Mouse (Mus musculus) forebrain, embryonic 11.5 days (tissue): Measurements from ENCODE around the gene Calcr. TPM values are rescaled to one million over a fixed set of nuclear protein-coding genes. Genes with fewer than 3 reads are reported as not detected.
A peak's percentile ranks its signal among the peaks of the same experiment; 100 is the strongest.
"Not testable (repeated sequence)": the region's sequence is repeated elsewhere in the genome, so short reads cannot be mapped to it uniquely, and the experiment has no call there.

Source experiments
- ATAC-seq: fragments of 200-750 bp; cut with Nextera tagmentation; replicated peaks from 2 replicates; pipeline ENCODE4 v1.8.0; 2017; ENCODE audit warnings: moderate TSS enrichment; ENCODE audit not compliant: low FRiP score
- DNase-seq: peaks from one replicate; pipeline ENCODE4 v3.0.0-alpha.2; 2017; ENCODE audit warnings: low spot score
- H3K27ac ChIP-seq: fragments of 300-500 bp; sonication (generic); 2 replicates; pipeline ENCODE4 v1.5.1; 2014; ENCODE audit warnings: low read depth, low read length
- H3K27me3 ChIP-seq: fragments of 300-500 bp; sonication (generic); 2 replicates; pipeline ENCODE4 v1.6.1; 2014; ENCODE audit warnings: mild to moderate bottlenecking, low read length, mixed read lengths; ENCODE audit not compliant: control insufficient read depth, insufficient read depth
- H3K36me3 ChIP-seq: fragments of 300-500 bp; sonication (generic); 2 replicates; pipeline ENCODE4 v1.6.1; 2014; ENCODE audit warnings: mild to moderate bottlenecking, low read length, moderate library complexity, mixed read lengths; ENCODE audit not compliant: control insufficient read depth, insufficient read depth
- H3K4me1 ChIP-seq: fragments of 300-500 bp; sonication (generic); replicated peaks from 2 replicates; pipeline ENCODE4 v1.6.1; 2014; ENCODE audit warnings: low read length, mixed read lengths; ENCODE audit not compliant: control insufficient read depth, insufficient read depth
- H3K4me2 ChIP-seq: fragments of 300-500 bp; sonication (generic); 2 replicates; pipeline ENCODE4 v1.6.1; 2014; ENCODE audit warnings: low read depth, mild to moderate bottlenecking, low read length, moderate library complexity, mixed read lengths; ENCODE audit not compliant: severe bottlenecking
- H3K4me3 ChIP-seq: fragments of 300-500 bp; sonication (generic); 2 replicates; pipeline ENCODE4 v1.5.1; 2014; ENCODE audit warnings: low read depth, low read length
- H3K9ac ChIP-seq: fragments of 300-500 bp; sonication (generic); 2 replicates; pipeline ENCODE4 v1.6.1; 2014; ENCODE audit warnings: low read length
- H3K9me3 ChIP-seq: fragments of 300-500 bp; sonication (generic); 2 replicates; pipeline ENCODE4 v1.6.1; 2016; ENCODE audit warnings: low read length, mixed read lengths; ENCODE audit not compliant: control insufficient read depth
- WGBS: fragments of 180-500 bp; shearing (Covaris S2); extraction: QIAGEN DNeasy Blood & Tissue Kit; methylation state at CpG from one replicate; pipeline ENCODE4 v1.1.7; 2014; 5-methylcytosine and 5-hydroxymethylcytosine counted together
- polyA plus RNA-seq: library from polyadenylated mRNA; unstranded; fragments of >200 nt; fragmentation: Nextera tagmentation; extraction: Ambion mirVana; gene quantifications from 2 replicates; pipeline ENCODE4 v1.2.1, GENCODE M21; 2014

The Calcr gene
- polyA plus RNA-seq, 1 experiment from 2014 or later = 1.2 TPM

DNA sequence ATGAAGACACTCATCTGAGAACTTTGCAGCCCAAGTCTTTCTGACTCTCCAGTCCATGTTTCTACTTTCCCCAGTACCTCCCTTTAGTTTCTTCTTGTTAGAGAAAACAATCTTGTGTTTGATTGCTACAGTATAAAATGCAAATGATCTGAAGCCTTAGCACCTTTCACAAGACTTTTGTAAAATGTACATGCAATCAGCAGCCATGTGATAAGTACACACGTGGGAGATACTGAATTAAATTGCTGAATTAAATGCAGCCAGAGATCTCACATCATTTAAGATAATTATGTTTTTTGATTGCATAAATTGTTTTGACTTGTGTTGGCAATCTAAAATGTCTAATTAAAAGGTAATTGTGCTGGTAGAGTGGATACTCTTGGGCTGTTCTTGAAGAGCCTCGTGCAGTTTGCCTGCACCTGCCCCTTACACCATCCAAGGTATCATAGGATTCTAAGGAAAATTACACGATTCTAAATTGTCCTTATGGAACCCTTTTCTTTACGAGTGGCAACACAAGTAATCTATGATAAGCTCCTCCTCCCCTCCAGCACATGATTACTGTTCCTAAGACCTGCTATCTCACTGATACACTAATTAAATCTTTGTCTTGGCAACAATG lies 34.2 kb downstream of the Calcr start:
- H3K9me3 ChIP-seq = no peaks in the 10 kb centered on the region
- 0 out of 2 replicates have a peak, but pooled peaks have one; percentile 24 for ATAC-seq
- no peaks in the 10 kb centered on the region for H3K27me3 ChIP-seq
- no peak overlapping the region for H3K4me2 ChIP-seq
- no peak overlapping the region for H3K27ac ChIP-seq
- no peak for DNase-seq
- no peak overlapping the region for H3K9ac ChIP-seq
- WGBS = 71% methylated on average over 4 of the region's 4 CpGs
- no peak overlapping the region for H3K4me3 ChIP-seq
- H3K36me3 ChIP-seq = no peaks in the 10 kb centered on the region
- H3K4me1 ChIP-seq = no peaks in the 10 kb centered on the region

- 0 out of 2 replicates have a peak, but pooled peaks have one; percentile 49 for ATAC-seq
- Histone ChIP-seq H3K9me3 (no peaks in the 10 kb centered on the region), H3K4me3 (no peak overlapping the region), H3K4me1 (no peaks in the 10 kb centered on the region), H3K27me3 (no peaks in the 10 kb centered on the region), H3K27ac (no peak overlapping the region), H3K9ac (no peak overlapping the region), H3K36me3 (no peaks in the 10 kb centered on the region), H3K4me2 (no peak overlapping the region)
- WGBS = 55% methylated on average over 7 of the region's 7 CpGs
- DNase-seq = no peak
Observed at GRCm38 (mm10) chr6:3688087-3688642, 76.3 kb downstream of the Calcr start.

DNA sequence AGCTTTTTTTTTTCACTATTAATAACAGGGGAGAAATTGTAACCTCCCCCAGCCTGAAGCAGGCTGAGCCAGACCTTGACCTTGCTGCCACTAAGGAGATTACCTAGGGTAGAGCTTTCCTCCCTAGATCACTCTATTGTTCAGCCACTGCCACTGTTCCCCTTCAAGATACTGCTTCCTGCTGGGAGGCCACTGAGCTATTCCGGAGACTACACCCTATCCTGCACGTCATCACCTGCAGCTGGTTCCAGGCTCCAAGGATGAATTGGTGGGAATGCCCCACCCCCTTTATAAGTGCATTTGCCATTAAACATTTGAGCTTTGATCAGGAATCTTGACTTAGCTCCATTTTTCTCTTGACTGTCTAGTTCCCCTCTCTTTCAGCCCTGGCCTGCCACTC lies 86.2 kb downstream of the Calcr start:
- not testable (repeated sequence) for ATAC-seq, H3K9ac ChIP-seq, H3K4me1 ChIP-seq, H3K36me3 ChIP-seq, H3K4me3 ChIP-seq, H3K27me3 ChIP-seq, H3K4me2 ChIP-seq, H3K27ac ChIP-seq, DNase-seq, H3K9me3 ChIP-seq
- 21% methylated on average over 2 of the region's 2 CpGs for WGBS

DNA sequence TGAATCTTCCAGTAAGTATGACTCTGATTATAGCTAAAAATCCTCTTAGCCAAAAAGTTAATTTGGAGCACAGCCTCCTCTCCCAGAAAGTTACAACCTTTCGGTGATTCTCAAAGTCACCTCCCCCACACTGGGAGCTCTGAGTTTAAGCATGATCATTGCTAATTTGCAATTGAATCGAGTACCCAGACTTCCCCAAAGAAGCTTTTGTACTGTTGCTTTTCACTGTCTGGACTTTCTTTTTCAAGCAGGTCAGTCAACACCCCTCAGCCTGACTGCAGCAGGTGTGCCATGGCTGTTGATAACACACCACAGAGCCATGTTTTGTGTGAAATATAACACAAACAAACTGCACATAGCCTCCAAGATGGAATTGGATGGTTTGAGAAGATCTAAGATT lies 86.7 kb downstream of the Calcr start:
- no peak overlapping the region for H3K4me2 ChIP-seq
- 33% methylated on average over 2 of the region's 2 CpGs for WGBS
- ATAC-seq (peak; percentile 42; the same call in 1 of the 2 replicates), DNase-seq (no peak)
- H3K36me3 ChIP-seq = no peaks in the 10 kb centered on the region
- H3K4me1 ChIP-seq = no peaks in the 10 kb centered on the region
- no peak overlapping the region for H3K4me3 ChIP-seq
- no peak overlapping the region; the same call in 1 of the 2 replicates for H3K27ac ChIP-seq
- no peaks in the 10 kb centered on the region for H3K27me3 ChIP-seq
- H3K9me3 ChIP-seq = no peaks in the 10 kb centered on the region
- no peak overlapping the region for H3K9ac ChIP-seq

- ATAC-seq, H3K27me3 ChIP-seq, H3K4me1 ChIP-seq, H3K4me2 ChIP-seq, H3K36me3 ChIP-seq, H3K9ac ChIP-seq, H3K27ac ChIP-seq, H3K4me3 ChIP-seq, DNase-seq, H3K9me3 ChIP-seq: not testable (repeated sequence)
- WGBS = 73% methylated on average over 4 of the region's 4 CpGs
Observed at GRCm38 (mm10) chr6:3671941-3672340, 92.6 kb downstream of the Calcr start.

DNA sequence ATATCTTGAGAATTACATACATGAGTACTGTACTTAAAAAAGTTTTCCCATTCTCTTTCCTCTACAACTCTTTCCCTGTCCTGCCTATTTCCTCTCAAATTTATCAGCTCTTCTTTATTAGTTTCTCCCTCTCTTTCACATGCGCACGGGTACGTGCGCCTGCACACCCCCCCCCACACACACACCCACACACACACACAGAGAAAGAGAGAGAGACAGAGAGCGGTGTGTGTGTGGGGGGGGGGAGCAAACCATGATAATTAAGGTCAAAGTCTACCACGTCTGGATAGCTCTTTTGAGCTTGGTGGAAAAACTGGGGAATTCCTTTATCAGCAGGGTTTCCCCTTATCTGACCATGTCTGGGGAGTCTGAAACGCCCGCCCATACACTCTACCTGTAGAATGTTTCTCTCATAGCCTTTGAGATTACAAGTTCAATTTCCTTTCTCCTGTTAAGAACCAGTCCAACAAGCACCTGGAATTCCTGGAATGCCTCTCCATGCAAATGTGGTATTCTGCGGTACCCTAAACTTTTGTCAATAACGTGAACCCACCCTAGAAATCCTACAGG lies 100.3 kb downstream of the Calcr start:
- no peak for ATAC-seq
- Histone ChIP-seq H3K9me3 (no peaks in the 10 kb centered on the region), H3K4me3 (no peak overlapping the region), H3K9ac (no peak overlapping the region), H3K27ac (no peak overlapping the region), H3K27me3 (no peaks in the 10 kb centered on the region), H3K4me2 (no peak overlapping the region), H3K4me1 (no peaks in the 10 kb centered on the region), H3K36me3 (no peaks in the 10 kb centered on the region)
- 76% methylated on average over 10 of the region's 10 CpGs for WGBS
- no peak for DNase-seq

GRCm38 (mm10) chr6:3658405-3658804 lies 106.1 kb downstream of the Calcr start:
- H3K9me3 ChIP-seq = no peaks in the 10 kb centered on the region; the same call in 1 of the 2 replicates
- H3K4me3 ChIP-seq = no peak overlapping the region
- WGBS = 93% methylated on average over 4 of the region's 4 CpGs
- H3K4me2 ChIP-seq = no peak overlapping the region
- no peak overlapping the region for H3K27ac ChIP-seq
- ATAC-seq (no peak), DNase-seq (no peak)
- no peaks in the 10 kb centered on the region for H3K4me1 ChIP-seq
- no peak overlapping the region for H3K9ac ChIP-seq
- H3K27me3 ChIP-seq = no peaks in the 10 kb centered on the region
- H3K36me3 ChIP-seq = no peaks in the 10 kb centered on the region
